Mouse (Mus musculus) ES-Bruce4 (cell line): ENCODE measurements around the gene Ccnjl. TPM values are rescaled to one million over a fixed set of nuclear protein-coding genes. Genes with fewer than 3 reads are reported as not detected.

Source experiments
- H3K27ac ChIP-seq: 2 replicates; pipeline ENCODE4 v1.5.1; 2012; ENCODE audit warnings: low read length, inconsistent platforms; ENCODE audit not compliant: insufficient read depth
- H3K27me3 ChIP-seq: 2 replicates; pipeline ENCODE4 v1.6.1; 2012; ENCODE audit warnings: mild to moderate bottlenecking, low read length, inconsistent platforms; ENCODE audit not compliant: control insufficient read depth, poor library complexity, insufficient read depth, severe bottlenecking
- H3K36me3 ChIP-seq: 2 replicates; pipeline ENCODE4 v1.6.1; 2012; ENCODE audit warnings: inconsistent platforms, mild to moderate bottlenecking, low read length, moderate library complexity; ENCODE audit not compliant: control insufficient read depth, poor library complexity, insufficient read depth, severe bottlenecking
- H3K4me1 ChIP-seq: one replicate; pipeline ENCODE4 v1.8.1; 2011; ENCODE audit warnings: low read length; ENCODE audit not compliant: control insufficient read depth, insufficient read depth
- H3K4me3 ChIP-seq: 2 replicates; pipeline ENCODE4 v1.5.1; 2011; ENCODE audit warnings: low read depth, mild to moderate bottlenecking, low read length
- H3K9ac ChIP-seq: 2 replicates; pipeline ENCODE4 v1.6.1; 2012; ENCODE audit warnings: low read depth, mild to moderate bottlenecking, inconsistent platforms; ENCODE audit not compliant: poor library complexity, severe bottlenecking
- H3K9me3 ChIP-seq: replicated peaks from 2 replicates; pipeline ENCODE4 v1.6.1; 2012; ENCODE audit warnings: mild to moderate bottlenecking, low read length, inconsistent platforms; ENCODE audit not compliant: control insufficient read depth, poor library complexity, insufficient read depth, severe bottlenecking
- CTCF ChIP-seq: IDR thresholded peaks from one replicate; pipeline ENCODE4 v1.8.1; 2011; ENCODE audit warnings: low read depth, low read length
- EP300 ChIP-seq: IDR thresholded peaks from 2 replicates; pipeline ENCODE4 v1.6.1; 2011; ENCODE audit warnings: low read depth, low read length; ENCODE audit not compliant: insufficient read depth
- POLR2A ChIP-seq: IDR thresholded peaks from one replicate; pipeline ENCODE4 v1.8.1; 2011; ENCODE audit warnings: low read length; ENCODE audit not compliant: insufficient read depth
- polyA plus RNA-seq: library from polyadenylated mRNA; stranded (reverse); fragments of >200 nt; gene quantifications from 2 replicates; pipeline ENCODE4 v1.2.4, GENCODE M21; 2011; ENCODE audit warnings: low read depth; ENCODE audit not compliant: missing spikeins, insufficient read depth, insufficient read length

Ccnjl gene
- polyA plus RNA-seq, 1 experiment, result 3.8 TPM

DNA sequence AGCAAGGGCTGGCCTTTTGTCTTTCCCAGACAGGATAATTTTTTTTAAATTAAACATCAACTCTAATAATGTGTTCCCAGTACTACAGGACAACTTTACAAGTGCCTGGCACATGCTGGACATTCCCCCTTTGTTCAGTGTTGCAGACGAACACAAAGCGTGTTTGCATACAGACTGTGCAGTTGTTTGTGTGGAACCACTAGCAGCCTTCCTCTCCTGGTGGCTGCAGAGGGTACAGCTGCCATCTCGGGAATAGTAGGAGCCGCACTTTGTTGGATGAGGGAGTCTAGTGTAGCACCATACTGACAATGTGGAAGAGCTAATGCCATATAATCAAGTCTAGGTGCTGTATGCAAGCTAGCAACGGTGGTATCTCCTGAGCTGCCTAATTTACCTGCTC is 3.0 kb downstream of the Ccnjl start:
- H3K9ac ChIP-seq, result no peak overlapping the region
- no peaks in the 10 kb centered on the region for H3K9me3 ChIP-seq
- TF ChIP-seq CTCF (no peak), POLR2A (no peak), EP300 (no peak)
- no peaks in the 10 kb centered on the region for H3K36me3 ChIP-seq
- no peak overlapping the region for H3K27ac ChIP-seq
- H3K4me1 ChIP-seq, result peaks cover 2% of the 10 kb centered on the region
- H3K27me3 ChIP-seq, result no peaks in the 10 kb centered on the region
- H3K4me3 ChIP-seq, result no peak overlapping the region

DNA sequence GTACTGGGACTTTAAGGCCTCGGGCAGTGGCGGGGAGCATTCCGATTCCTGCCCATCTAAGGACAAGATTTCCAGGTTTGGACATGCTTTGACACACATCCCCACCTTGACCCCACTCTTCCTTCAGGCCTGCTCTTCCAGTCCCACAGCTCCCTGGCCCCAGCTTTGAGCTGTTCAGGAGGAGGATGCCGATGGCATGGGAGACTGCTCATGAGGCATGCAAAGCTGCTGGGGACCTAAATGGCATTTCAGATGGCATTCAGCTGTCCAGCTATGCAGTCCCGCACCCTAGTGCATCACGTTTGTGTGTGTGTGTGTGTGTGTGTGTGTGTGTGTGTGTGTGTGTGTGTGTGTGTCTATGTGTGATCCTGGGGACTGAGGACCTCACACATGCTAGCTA is 8.5 kb downstream of the Ccnjl start:
- H3K4me1 ChIP-seq, result peaks cover 2% of the 10 kb centered on the region
- H3K36me3 ChIP-seq, result no peaks in the 10 kb centered on the region
- no peaks in the 10 kb centered on the region for H3K9me3 ChIP-seq
- H3K27ac ChIP-seq, result no peak overlapping the region
- H3K9ac ChIP-seq, result no peak overlapping the region
- TF ChIP-seq CTCF (no peak), POLR2A (no peak), EP300 (no peak)
- H3K27me3 ChIP-seq, result no peaks in the 10 kb centered on the region
- no peak overlapping the region for H3K4me3 ChIP-seq

DNA sequence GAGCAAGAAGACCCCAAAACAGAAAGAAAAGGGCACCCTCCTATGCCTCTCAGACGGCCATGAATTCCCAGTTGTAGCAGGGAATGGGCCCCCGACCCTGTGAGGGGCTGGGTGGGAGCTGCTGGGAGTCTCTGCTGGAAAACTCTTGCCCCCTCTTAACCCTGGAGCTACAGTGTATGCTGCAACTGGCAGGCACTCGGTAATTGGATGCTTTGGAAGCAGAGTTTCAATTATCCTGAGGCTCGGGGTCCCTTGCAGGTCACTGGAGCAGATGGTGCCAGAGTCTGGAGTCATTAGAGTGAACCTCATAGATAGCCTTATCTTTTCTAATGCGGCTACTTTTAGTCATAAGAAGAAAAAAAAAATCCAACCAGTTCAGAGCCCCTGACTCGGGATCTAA is 11.3 kb downstream of the Ccnjl start:
- Histone ChIP-seq H3K36me3 (no peaks in the 10 kb centered on the region), H3K27me3 (no peaks in the 10 kb centered on the region), H3K9me3 (no peaks in the 10 kb centered on the region), H3K4me1 (peaks cover 2% of the 10 kb centered on the region), H3K27ac (no peak overlapping the region), H3K9ac (no peak overlapping the region), H3K4me3 (no peak overlapping the region)
- no peak for TF ChIP-seq POLR2A
- TF ChIP-seq CTCF, result no peak
- TF ChIP-seq EP300, result no peak

DNA sequence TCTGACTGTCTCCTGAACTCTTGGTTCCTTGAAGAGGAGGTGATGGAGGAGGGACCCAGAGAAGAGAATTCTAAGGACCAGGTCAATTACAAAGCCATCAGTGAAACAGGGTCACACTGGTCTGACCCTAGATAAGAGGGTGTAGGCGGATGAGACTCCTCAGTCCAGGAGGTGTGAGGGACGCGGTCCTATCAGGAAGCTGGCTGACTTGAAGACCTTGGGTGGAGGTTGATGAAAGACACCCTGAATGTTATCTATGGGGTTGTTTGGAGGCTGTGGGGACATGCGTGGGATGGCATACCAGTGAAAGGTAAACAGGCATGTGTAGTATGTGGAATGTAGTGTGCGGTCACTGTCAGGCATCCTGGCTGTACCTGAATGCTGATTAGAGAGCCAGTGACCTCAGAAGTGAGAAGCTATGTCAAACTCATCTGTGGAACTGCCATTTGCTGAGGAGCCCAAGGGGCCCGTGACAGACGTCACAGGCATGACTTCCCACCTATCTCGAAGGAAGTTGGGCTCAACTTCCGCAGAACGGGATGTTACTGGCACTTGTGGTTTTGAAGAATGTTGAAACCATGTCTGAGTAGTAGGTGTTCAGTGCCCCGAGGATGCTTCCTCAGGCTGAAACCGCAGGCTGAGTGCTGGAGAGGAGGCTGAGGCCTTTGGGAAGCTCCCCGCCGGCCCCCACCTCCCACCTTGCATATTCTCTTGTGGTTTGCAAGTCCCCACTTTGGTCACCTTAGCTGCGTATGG is 15.3 kb downstream of the Ccnjl start:
- H3K4me3 ChIP-seq, result no peak overlapping the region
- no peak overlapping the region for H3K9ac ChIP-seq
- no peaks in the 10 kb centered on the region for H3K9me3 ChIP-seq
- no peak for TF ChIP-seq EP300
- no peak for TF ChIP-seq CTCF
- no peak for TF ChIP-seq POLR2A
- no peaks in the 10 kb centered on the region for H3K4me1 ChIP-seq
- H3K27me3 ChIP-seq, result no peaks in the 10 kb centered on the region
- no peaks in the 10 kb centered on the region for H3K36me3 ChIP-seq
- no peak overlapping the region for H3K27ac ChIP-seq

DNA sequence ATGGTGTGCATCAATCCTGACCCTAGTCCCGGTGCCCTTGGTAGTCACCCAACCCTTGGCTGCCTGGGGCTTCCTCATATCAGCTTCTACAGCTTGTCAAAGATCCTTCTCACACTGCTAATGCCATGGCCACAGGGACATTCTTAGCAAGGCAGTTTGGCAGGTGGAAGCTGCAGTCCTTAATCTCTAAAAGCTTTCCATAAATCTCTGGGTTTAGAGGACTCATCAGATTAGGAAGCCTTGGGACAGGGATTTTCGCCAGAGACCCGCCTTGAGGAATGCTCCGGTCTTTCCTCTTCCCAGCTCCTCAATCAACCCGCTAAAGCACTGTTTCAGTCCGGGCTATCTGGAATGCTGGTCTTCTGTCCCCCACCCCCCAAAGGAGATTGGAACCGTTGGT is 16.2 kb downstream of the Ccnjl start:
- TF ChIP-seq CTCF (no peak), EP300 (no peak), POLR2A (no peak)
- H3K4me3 ChIP-seq, result no peak overlapping the region
- no peak overlapping the region for H3K9ac ChIP-seq
- no peak overlapping the region for H3K27ac ChIP-seq
- H3K27me3 ChIP-seq, result no peaks in the 10 kb centered on the region
- H3K36me3 ChIP-seq, result no peaks in the 10 kb centered on the region
- H3K9me3 ChIP-seq, result no peaks in the 10 kb centered on the region
- no peaks in the 10 kb centered on the region for H3K4me1 ChIP-seq

DNA sequence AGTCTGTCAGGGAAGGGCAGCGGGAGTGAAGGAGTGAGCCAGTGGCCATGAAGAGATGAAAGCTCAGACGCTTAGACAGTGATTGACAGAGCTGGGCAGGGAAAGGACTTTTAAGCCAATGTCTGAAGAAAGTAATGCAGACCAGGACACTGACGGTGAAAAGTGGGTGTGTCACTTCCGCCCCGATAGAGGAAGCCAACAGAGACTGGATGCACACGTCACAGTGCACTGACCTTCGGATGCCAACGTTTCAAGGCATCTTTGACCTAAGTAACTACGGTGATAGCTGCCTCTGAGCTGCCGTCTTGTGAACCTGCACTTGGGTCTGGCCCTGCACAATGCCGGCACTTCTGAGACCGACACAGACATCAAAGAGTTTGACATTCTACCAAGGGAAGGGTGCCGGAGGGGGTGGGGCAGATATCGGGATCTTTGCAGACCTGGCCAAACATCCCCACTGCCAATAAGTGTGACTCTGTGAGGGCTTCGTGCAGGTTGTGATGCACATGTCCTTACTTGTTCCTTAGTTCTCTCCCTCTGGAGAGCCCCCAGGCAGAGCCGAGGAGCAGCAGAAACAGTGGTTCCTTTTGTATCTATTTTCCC is 17.4 kb downstream of the Ccnjl start:
- Histone ChIP-seq H3K9me3 (no peaks in the 10 kb centered on the region), H3K27me3 (no peaks in the 10 kb centered on the region), H3K27ac (no peak overlapping the region), H3K4me3 (no peak overlapping the region), H3K9ac (no peak overlapping the region), H3K36me3 (no peaks in the 10 kb centered on the region), H3K4me1 (no peaks in the 10 kb centered on the region)
- TF ChIP-seq CTCF (no peak), POLR2A (no peak), EP300 (no peak)
